Mouse (Mus musculus): Measurements from ENCODE around the gene Timp3.
A peak's percentile ranks its signal among the peaks of the same experiment; 100 is the strongest.

The Timp3 gene

DNA sequence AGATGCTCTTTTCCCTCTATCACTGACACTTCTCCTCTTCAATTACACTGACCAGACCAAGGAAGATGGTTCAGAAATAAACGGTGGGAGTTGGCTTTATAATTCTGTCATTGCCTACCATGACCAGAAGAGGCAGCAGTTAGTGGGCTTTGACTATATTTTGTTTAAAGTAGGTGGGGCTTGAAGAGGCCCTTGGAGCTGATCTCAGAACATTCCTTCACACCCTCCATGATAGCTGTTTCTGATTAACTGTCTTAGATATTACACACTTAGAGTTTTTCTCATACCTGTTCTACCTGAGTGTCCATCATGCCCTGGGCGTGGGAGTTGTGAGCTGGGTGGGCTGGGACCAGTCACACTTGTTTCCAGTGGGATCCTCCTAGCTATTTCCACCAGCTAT is 28.5 kb downstream of the Timp3 start:
- no peak for DNase-seq (ENCODE audit: low spot score)

DNA sequence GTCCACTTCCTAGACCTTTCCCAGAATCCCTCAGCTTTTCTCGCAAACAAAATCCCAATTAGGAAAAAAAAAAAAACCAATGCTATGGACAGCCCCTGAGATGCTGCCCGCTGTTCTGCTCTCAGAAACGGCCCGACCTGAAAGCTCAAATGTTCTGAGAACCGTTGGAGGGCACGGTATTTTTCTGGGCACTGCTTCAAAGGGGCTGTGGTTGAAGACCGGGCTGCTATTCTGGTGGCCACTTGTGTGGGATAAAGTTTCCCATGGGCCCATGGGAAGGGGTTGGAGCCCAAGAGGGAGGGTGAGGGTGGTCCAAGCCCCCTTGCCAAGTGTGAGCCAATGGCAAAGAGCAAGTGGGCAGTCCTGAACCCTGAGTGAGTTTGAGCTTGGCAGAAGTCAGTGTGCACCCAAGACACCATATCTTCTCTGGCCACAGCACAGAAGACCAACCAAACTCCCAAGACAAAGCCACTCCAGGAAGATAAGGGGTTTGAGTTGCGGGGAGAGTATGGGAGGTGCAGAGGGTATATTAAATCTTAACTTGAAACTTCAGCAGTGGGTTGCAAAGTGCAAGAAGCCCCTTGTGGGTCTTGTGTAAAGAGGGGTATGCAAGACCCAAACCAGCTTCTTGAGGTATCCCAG is 29.2 kb downstream of the Timp3 start:
- DNase-seq (ENCODE audit: low spot score), result no peak

DNA sequence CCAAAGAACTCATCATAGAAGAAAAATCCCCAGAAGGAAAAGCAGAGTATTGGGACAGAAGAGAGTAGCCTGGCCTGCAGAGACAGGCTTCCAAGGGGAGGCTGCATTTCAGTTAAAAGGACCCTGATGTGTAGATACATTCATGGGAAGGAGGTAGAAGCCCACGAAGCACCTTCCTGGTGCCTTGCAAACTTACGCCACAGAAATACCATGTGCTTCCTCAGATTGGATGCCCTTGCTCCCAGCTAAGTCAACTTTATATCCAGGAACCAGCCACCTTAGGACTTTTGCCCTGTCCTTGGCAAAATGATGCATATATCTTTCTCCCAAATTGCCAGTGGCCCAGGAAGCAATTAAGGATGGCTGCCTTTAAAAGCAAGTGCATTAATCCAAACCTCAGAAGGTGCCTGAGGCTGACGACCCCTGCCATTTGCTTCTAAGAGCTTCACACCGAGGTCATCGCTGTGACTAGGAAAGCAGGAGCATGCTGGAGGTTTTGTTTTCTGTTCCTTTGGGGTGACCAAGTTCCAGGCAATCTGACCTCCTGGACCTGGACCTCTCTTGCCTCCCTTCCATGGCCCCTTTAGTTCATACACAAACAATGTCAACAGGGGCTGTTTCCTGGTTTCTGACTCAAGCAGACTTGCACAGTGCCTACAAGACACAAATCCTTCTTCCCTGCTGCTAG is 31.0 kb downstream of the Timp3 start:
- no peak for DNase-seq (ENCODE audit: low spot score)

DNA sequence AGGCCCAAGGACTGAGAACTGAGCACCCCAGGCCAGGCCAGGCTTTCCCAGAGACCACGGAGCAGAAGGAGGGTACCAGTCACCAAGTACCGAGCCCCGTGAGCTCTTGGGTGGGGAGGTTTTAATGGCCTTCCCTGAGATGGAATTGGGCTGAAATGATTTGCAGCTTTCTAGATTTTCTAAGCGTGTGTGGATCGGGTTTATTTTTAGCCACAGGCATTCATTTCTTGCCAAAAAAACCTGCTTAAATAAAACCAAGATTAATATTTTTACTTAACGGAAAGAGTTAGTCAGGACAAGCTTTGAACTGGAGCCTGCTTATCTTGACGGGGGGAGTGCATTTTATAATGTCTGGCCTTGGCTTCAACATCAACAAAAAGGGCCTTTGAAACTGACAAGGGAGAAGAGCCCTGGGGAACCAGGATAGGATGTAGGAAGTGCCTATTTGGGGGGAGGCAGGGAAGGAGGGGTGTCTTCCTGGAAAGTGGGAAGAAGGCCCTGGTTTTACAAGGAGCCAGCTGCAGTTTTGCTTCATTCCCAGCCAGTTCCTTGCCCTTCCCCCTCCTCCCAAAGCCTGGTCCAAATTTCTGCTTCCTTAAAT is 31.6 kb downstream of the Timp3 start:
- no peak for DNase-seq (ENCODE audit: low spot score)

DNA sequence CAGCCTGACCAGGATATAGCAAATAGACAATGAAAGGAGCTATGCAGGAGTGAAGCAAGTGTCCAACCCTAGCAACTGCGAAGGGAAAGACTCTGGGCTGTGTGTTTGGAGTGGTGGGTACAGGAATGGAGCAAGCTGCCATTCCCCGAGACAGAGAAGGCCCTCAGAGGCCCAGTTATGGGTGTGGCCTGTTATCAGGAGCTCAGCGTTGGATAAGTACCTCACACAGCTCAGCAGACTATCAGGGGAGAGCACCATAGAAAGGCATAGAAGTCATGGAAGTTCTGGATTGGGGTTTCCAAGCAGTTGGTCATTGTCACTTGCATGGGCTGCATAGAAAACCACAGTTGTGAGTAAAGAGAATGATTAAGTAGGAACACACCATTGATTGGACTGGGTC is 32.8 kb downstream of the Timp3 start:
- no peak for DNase-seq (ENCODE audit: low spot score)

DNA sequence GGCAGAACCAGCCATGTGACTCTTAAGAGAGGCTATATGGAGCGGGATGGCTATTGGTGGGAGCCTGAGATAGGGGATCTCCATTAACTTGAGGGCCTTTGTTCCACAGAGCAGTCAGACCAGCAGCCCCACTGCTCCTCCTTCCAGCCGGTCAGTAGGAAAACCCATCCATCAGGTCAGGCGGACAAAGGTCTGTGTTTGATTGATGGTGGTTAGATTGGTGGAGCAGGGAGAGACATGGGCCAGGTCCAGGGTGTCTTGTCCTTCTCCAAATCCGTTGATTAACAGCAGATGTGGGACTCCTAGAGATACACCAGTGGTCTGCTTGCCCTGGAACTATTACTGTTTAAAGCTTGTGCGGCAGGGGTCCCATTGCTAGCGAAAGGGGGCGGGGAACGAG is 34.4 kb downstream of the Timp3 start:
- DNase-seq (ENCODE audit: low spot score), result no peak

DNA sequence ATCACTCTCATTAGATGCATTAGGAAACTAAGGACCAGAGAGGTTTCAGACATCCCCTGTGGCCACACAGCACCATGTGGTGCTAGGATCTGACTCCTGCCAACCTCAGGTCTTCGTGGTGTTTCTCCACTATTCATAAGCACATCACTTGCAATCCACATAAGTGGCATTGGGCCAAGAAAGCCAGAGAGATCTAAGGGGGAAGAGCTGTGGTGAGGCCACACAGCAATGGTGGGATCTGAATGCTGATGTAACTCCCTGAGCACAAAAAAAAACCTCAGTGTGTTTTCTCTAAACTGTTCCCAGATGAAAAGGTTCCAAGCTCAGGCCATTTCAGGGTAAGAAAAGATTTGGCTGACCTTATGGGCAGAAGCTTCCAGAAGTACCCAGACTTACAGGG is 36.3 kb downstream of the Timp3 start:
- DNase-seq (ENCODE audit: low spot score), result no peak

DNA sequence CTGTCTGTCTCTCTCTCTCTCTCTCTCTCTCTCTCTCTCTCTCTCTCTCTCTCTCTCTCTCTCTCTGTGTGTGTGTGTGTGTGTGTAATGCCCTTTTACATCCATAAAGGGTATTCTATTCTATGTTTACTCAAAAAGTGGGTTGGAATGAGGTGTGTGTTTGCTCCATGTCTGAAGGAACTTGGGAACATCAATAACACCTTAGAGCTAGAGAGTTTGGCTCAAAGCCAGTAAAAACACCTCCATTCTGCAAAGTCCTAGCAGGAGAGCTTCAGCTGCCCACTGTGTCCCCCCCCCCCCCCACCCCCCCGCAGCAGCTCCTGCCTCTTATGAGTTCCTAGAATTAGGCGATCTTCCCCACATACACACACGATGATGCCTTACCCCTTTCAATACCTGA is 37.1 kb downstream of the Timp3 start:
- no peak for DNase-seq (ENCODE audit: low spot score)

DNA sequence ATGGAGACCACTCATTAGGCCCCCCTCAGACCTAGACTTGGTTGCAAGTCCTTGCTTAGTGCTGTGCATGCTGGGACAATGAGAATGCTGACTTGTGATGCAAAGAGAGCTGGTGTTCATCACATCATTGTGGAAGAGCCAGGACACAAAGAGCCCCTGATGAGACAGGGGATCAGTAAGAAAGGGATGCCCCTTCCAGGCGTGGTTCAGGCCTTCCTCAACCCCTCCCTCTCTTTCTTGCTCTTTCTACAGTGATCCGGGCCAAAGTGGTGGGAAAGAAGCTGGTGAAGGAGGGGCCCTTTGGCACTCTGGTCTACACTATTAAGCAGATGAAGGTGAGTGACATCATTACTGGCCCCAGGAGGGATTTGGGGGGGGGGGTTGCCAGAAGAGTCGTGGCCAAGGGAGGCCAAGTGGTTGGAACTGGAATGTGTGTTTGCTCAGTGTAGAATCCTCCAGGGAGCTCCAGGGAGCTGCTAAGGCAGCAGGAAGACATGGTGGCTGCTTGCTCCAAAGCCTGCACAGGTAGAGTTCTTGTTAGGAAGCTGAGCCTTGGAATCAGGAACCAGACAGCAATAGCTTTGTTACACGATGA is 38.0 kb downstream of the Timp3 start:
- no peak for DNase-seq (ENCODE audit: low spot score)

DNA sequence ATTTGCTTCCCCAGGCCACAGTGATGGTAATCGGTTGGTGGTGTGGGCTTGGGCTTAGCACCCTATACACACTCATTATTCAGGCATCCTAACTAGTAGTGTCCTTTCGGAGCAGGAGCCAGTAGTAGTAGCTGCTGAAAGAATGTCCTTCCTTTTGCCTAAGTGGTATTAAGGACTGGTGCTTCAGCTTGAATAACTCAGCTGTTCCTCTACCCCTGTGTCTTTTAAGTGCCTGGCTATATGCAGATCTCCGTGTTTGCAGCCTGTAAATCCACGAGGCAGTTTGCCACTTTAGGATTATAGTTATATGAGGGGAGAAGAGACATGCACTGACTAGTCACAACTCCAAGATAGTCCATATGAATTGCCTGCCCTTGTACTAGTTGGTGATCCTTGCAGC is 38.9 kb downstream of the Timp3 start:
- no peak for DNase-seq (ENCODE audit: low spot score)

DNA sequence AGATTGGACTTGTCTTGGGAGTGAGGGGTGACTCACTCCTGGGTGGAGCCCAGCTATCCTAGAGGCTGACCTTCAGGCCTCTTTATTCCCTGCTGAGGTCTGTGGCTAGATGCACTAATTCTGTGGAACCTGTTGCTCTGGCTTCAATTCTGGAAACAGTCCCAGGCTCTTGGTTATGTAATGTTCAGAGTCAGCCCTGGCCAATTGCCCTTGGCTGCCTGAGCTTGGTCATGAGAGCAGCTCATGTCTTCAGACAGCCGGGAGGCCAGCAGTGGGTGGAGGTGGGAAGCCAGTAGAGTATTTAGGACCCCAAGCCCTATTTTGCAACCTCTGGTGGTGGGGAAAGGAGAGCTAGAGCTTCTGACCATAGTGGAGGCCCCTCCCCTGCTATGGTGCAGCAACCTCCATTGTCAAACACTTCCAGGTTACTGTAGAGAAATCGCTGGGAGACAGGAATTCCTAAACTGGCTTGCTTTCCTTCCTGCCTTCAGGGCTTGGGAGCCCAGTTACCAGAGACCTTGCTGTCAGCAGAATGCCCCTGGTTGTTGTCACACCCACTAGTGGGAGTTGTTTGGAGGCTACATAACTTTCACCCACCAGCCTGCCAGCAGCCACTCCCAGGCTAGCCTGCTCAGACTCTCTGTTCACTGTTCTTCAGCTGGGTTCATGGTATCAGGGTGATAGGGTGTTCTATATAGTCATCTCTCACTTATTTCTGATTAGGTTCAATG is 39.6 kb downstream of the Timp3 start:
- DNase-seq (ENCODE audit: low spot score), result peak; percentile 82

DNA sequence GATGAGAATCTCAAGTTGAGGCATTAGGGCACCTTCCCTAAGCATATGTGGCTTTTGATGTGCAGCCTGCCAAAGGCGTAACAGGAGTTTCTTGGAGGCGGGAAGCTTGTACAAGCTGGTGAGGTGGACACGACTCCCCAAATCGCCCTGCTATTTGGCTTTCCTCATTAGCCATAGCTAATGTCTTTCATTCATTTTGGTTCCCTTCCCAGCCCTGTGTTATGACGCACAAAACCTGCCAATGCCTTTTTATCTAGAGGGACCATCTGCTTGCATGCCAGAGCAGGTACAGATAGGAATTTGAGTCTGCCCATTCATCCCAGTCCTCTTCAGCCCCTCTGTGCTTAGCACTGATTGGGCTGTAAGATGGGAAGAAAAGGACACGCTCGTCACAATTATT is 40.2 kb downstream of the Timp3 start:
- no peak for DNase-seq (ENCODE audit: low spot score)

DNA sequence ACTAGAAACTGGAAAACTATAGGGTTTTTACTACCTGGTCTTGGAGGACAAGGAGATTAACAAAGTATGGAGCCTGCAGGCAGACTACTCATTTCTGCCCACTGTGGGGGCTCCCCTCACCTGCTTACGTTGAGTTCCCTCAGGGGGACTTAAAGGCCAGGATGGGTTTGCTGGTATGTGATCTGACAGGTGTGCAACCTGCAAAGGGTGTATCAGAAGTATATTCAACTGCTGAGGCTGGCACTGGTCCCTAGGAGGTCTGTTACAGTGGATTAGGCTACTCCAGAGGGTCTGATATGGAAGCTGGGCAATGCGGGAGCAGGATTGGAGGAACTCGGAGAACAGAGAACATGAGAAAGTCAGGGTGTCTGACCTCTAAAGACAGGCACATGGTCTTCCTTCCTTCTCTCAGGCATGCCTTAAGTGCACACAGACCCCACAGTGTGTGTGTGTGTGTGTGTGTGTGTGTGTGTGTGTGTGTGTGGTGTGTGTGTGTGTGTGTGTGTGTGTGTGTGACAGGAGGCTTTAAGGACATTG is 40.9 kb downstream of the Timp3 start:
- DNase-seq (ENCODE audit: low spot score), result no peak

DNA sequence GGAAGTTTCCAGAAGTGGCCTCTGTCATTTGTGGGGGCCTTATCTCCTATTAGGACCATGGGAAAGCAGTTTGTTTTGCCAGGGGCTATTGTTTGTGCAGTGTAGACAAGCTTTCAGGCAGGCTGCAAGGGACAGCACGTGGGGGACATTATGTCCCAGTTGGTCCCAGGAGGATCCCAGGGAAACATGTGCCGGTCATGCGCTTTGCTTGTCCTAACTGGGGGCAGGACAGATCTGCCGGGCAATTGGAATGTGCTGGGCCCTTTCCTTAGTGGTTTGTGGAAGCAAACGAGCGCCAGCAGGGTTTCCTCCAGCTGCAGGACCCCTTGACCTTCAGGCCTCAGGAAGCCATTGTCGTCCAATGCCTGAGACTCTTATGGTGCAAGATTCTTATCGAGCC is 41.4 kb downstream of the Timp3 start:
- DNase-seq (ENCODE audit: low spot score), result no peak

DNA sequence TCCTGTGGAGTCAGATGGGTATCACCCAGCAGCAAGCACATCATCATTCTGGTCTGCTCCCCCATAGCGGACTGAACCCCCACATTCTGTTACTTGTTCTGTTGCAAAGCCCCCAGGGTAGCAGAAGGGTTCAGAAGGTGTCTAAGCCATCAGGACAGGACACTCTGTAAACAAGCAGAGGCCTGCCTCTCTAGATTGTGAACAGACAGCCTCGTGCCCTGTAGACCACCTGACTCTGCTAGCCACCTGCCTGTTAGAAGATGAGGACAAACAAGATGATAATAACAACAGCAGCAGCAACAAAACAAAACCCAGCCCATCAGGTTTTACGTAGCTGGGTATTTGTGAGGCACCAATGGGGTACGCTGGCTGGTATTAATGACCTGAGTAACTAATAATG is 42.0 kb downstream of the Timp3 start:
- no peak for DNase-seq (ENCODE audit: low spot score)

DNA sequence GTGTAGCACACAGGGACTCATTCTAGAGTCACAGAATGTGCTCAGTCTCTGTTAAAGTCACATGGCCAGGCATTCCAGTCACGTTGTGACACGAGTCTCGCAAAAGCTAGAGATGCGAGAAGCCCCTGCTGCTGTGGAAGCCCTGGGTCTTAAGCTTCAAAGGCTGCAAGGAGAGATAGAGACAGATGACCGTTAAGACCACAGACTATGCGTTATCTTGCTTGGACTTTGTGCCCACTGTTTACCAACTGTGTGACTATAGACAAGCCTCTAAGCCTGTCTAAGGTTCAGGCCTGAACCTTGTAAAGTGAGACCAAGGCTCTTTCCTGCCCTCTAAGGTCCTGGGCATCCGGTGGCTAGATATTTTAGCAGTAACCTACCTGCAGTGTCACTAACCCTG is 42.5 kb downstream of the Timp3 start:
- no peak for DNase-seq (ENCODE audit: low spot score)

DNA sequence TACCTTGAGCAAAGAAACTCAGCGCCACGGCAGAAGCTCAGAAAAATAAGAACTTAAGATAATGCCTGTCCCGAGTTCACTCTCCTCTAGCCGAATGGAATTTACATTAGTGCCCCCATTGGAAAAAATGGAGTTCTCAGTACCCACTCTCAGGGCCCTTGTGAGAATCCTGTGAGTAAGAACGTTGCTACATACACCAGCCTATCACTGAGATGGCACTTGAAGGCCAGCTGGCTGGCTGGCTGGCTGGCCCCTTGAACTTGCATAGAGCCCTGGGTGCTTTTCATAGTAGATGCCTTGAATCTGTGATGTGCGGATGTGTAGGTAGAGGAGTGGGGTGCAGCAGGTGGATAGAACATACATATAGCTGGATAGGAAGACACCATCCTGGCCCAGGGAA is 43.2 kb downstream of the Timp3 start:
- DNase-seq (ENCODE audit: low spot score), result no peak

DNA sequence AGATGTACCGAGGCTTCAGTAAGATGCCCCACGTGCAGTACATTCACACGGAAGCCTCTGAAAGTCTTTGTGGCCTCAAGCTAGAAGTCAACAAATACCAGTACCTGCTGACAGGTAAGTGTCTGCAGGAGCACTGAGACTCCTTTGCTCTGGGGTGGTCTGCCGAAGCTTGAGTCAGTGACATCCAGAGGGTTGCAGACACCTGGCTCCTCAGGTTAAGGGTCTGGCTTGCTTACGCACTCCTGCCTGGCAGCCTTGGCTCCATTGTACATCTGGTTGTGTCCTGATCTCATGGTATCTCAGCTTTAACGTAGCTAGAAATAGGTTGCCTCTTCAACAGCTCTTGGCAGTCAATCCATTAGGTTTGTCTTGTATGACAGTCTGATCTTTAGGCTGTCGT is 43.8 kb downstream of the Timp3 start:
- DNase-seq (ENCODE audit: low spot score), result no peak

DNA sequence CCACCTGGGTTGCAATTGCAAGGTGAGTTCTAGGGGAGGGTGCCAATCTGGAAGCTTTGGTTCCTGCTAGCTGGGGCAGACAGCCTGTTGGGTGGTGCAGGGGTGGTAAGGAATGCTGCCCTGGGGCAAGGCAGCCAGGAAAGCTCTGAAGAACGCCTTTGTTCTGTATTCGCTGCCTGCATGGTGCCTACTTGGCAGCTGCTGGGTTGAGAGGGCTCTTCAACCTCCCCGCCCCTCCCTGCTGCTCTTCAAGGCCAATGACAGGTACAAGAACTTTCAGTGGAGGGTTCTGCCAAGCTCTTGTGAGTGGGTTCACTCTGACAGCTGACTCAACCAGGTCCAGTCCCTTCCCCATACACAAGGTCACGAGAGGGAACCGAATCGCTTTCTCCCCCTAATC is 44.5 kb downstream of the Timp3 start:
- DNase-seq (ENCODE audit: low spot score), result no peak

DNA sequence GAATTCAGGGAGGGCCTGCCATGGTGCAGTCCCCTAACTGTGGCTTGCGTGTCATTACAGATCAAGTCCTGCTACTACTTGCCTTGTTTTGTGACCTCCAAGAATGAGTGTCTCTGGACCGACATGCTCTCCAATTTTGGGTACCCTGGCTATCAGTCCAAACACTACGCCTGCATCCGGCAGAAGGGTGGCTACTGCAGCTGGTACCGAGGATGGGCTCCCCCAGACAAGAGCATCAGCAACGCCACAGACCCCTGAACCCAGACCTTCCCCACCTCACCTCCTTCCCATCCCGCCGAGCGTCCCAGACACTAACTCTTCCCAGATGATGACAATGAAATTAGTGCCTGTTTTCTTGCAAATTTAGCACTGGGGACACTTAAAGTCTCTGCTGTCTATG is 45.5 kb downstream of the Timp3 start:
- DNase-seq (ENCODE audit: low spot score), result no peak

DNA sequence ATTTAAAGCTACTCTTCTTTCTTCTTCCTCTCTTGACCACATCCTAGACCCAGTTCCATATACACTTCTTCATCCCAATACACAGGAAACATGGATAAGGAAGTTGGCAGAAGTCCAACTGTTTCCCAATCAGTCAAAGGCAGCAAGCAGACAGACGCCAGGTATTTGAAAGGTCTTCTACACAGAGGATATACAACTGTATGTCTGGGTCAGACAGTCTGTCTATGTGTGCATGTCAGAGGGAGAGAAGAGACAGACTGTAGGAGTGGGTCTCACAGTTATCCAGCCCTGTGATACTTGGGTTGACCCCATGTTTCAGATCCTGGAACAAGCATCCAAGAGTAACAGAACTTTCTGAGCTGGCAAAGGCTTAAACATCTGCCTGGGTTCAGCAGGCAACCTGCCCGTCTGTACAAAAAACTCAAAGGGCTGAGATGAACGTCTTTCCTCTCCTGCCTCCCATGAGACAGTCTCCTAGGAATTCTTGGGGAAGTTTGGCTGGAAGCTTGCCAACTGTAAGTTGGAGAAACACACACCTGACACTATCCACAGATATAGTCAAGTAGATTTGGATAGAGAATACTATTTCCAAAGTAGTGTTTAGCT is 46.2 kb downstream of the Timp3 start:
- no peak for DNase-seq (ENCODE audit: low spot score)

DNA sequence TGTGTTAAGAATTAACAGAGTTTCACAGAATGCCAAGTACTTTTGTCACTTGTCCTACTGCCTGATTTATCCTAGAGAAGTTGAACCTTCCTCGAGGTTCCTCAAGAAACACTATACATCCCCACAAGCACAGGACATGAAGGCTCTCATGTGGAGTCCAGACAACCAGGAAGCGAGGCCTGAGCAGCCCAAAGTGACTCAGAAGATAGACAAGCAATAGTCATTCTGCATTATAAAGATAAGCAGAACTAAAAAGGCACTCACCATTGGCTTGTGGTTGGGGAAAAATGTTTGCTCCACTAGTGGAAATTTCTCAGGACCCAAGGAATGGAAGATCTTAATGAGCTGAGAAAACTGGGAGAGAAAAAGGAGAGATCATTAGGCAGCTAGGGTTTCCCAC is 51.1 kb downstream of the Timp3 start:
- DNase-seq (ENCODE audit: low spot score), result no peak
